Mouse (Mus musculus): ENCODE data around the gene Zfp839.

Gene Zfp839

DNA sequence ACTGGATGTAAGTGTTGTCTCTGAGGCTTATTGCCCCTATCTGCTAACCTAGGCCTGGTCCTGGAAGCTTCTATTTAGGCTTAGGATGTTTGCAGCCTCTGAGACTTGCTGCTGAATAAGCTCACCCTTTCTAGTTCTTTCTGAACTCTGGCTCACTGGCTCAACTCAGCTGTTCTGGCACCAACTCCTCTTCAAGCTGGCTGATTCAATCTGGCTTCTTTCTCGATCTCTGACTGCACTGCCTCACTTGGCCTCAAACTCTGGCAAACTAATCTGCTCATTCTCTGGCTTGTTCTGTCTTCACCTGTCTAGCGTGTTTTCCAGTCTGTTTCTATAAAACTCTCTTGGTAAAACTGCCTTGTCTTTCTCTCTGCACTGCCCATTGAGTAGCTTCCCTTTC, 25.3 kb downstream of the Zfp839 start:
- no peak for DNase-seq (ENCODE audit: low read depth, low spot score)

GRCm38 (mm10) chr12:110882291-110882690, 32.2 kb downstream of the Zfp839 start:
- DNase-seq (ENCODE audit: low read depth, low spot score): no peak

- DNase-seq (ENCODE audit: low read depth, low spot score): no peak
Observed at GRCm38 (mm10) chr12:110885251-110885650, 35.2 kb downstream of the Zfp839 start.

- no peak for DNase-seq (ENCODE audit: low read depth, low spot score)
Observed at GRCm38 (mm10) chr12:110888106-110888505, 38.1 kb downstream of the Zfp839 start.

- DNase-seq (ENCODE audit: low read depth, low spot score): peak; percentile 26
Observed at GRCm38 (mm10) chr12:110888606-110889005, 38.6 kb downstream of the Zfp839 start.

GRCm38 (mm10) chr12:110889036-110890020, 39.3 kb downstream of the Zfp839 start, which contains the start of the genes Cinp and Tecpr2:
Gene Cinp (minus strand): TSS chr12:110889145.
Gene Tecpr2 (plus strand): TSS chr12:110889264.
- peak; percentile 97 for DNase-seq (ENCODE audit: low read depth, low spot score)

DNA sequence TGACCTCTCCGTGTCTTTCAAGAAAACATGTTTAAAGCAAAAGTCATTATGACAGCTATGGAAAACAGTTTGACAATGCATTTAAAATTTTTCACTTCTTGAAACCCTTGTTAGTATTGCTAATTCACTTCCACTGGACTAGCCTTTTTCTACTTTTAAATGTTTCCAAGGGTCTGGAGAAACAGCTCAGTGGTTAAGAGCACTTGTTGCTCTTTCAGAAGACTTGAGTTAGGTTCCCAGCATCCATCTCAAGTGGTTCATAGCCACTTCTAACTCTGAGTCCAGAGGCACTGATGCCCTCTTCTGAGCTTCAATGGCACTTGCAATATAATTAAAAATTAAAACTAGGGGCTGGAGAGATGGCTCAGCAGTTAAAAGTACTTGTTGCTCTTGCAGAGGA, 41.8 kb downstream of the Zfp839 start:
- DNase-seq (ENCODE audit: low read depth, low spot score): no peak

GRCm38 (mm10) chr12:110902106-110902505, 52.1 kb downstream of the Zfp839 start:
- no peak for DNase-seq (ENCODE audit: low read depth, low spot score)

- no peak for DNase-seq (ENCODE audit: low read depth, low spot score)
Observed at GRCm38 (mm10) chr12:110903536-110903935, 53.5 kb downstream of the Zfp839 start.

DNA sequence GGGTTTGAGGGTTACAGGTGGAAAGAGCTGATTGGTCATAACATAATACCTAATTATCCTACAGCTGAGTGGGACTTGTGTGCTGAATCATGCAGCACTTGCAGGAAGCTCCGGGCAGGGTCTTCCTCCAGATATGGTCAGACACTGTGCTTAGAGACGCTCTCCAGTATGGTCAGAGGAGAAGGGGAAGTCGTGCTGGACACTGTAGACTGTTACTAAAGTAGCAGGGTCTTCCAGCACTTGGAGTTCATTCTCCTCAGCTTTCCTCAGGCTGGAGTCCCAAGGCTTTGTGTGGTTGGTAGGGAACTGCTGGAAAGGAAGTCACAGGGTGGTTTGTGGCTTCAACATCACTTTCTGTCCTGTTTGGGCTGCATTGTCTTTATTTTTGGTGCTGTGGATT, 57.8 kb downstream of the Zfp839 start:
- DNase-seq (ENCODE audit: low read depth, low spot score): no peak

DNA sequence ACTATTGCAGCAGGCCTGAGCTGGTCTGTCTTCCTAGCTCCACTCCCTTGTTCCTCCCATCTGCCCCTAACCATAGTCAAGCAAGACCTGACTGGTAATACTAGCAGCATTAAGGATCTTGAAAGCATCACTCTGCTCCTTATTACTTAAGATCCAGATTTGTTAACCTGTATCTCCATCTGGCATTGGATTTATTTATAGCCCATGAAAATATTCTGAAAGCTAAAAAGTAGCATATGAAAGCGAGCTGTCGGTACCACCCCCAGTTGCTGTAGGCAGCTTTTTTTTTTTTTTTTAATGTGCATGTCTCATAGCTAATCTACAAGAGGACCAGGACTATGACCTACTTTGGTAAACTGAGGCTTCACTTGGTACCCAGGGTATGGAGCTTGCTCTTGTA, 59.9 kb downstream of the Zfp839 start:
- no peak for DNase-seq (ENCODE audit: low read depth, low spot score)

GRCm38 (mm10) chr12:110915761-110916160, 65.7 kb downstream of the Zfp839 start:
- DNase-seq (ENCODE audit: low read depth, low spot score): no peak
